Mouse (Mus musculus) olfactory bulb, adult 2 months (tissue): Measurements from ENCODE around the gene Ndufs5. TPM values are rescaled to one million over a fixed set of nuclear protein-coding genes. Genes with fewer than 3 reads are reported as not detected.

Experiments used
- H3K27ac ChIP-seq: fragments of 200-500 bp; 2 replicates; pipeline ENCODE4 v1.5.1; 2012; ENCODE audit warnings: low read depth, low read length; ENCODE audit not compliant: insufficient read depth
- H3K4me1 ChIP-seq: fragments of 200-500 bp; 2 replicates; pipeline ENCODE4 v1.6.1; 2012; ENCODE audit warnings: low read length; ENCODE audit not compliant: control insufficient read depth, insufficient read depth
- H3K4me3 ChIP-seq: fragments of 200-500 bp; 2 replicates; pipeline ENCODE4 v1.5.1; 2012; ENCODE audit warnings: mild to moderate bottlenecking, low read depth, low read length, moderate library complexity; ENCODE audit not compliant: insufficient read depth
- CTCF ChIP-seq: fragments of 200-500 bp; IDR thresholded peaks from 2 replicates; pipeline ENCODE4 v1.5.1; 2012; ENCODE audit warnings: low read depth, mild to moderate bottlenecking, low read length, moderate library complexity; ENCODE audit not compliant: insufficient read depth
- POLR2A ChIP-seq: fragments of 200-500 bp; IDR thresholded peaks from 2 replicates; pipeline ENCODE4 v1.6.1; 2012; ENCODE audit warnings: mild to moderate bottlenecking, low read depth, low read length, moderate library complexity; ENCODE audit not compliant: insufficient read depth
- WGBS: fragments of 180-500 bp; shearing (Covaris S2); methylation state at CpG from one replicate; pipeline ENCODE4 v1.1.7; 2018; 5-methylcytosine and 5-hydroxymethylcytosine counted together
- polyA plus RNA-seq: library from polyadenylated mRNA; stranded (reverse); fragments of >200 nt; gene quantifications from 2 replicates; pipeline ENCODE4 v1.2.4, GENCODE M21; 2012; ENCODE audit warnings: low replicate concordance; ENCODE audit not compliant: missing spikeins, insufficient read depth, insufficient read length

Ndufs5 gene
- polyA plus RNA-seq, 1 experiment = not detected

DNA sequence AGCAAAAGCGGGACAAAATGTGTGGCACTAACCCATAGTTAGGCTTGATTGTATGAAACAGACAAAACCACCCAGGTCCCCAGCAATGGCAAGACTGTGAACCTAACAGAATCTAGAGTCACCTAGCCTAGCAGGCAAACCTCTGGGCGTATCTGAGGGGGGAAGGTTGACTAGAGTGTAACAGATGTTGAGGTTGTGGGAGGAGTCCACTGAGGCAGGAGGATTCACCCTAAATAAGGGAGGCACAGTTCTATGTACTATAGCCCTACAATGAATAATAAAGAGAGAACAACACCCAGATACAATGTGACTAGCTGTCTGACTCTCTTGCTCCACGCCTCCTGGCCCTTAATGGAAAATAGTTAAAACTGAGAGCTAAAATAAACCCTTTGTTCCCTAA lies 25.9 kb downstream of the Ndufs5 start:
- 74% methylated on average over 3 of the region's 3 CpGs for WGBS
- TF ChIP-seq POLR2A (no peak), CTCF (no peak)
- Histone ChIP-seq H3K4me3 (no peak overlapping the region), H3K4me1 (peaks cover 3% of the 10 kb centered on the region; the same call in 1 of the 2 replicates), H3K27ac (no peak overlapping the region)

DNA sequence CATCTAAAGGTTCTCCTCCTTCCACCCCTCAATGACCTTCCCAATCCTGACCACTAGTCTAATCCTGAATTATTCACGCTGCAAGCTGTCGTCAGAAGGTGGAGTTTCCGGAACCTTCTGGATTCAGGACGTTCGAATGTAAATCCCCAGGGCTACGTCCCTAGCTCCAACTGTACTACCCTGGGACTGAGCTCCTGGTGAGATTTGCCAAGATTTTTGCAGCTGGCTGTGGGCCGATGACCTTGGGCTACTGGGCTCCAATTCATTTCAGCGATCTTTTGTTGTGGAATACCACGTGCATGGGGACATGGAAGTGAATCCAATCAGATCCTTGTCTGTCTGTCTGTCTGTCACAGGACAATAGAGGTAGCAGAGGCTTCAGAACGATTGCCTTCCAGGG lies 27.7 kb downstream of the Ndufs5 start:
- H3K4me3 ChIP-seq = no peak overlapping the region
- H3K4me1 ChIP-seq = peaks cover 10% of the 10 kb centered on the region
- WGBS = 82% methylated on average over 10 of the region's 10 CpGs
- TF ChIP-seq CTCF (no peak), POLR2A (no peak)
- H3K27ac ChIP-seq = no peak overlapping the region

DNA sequence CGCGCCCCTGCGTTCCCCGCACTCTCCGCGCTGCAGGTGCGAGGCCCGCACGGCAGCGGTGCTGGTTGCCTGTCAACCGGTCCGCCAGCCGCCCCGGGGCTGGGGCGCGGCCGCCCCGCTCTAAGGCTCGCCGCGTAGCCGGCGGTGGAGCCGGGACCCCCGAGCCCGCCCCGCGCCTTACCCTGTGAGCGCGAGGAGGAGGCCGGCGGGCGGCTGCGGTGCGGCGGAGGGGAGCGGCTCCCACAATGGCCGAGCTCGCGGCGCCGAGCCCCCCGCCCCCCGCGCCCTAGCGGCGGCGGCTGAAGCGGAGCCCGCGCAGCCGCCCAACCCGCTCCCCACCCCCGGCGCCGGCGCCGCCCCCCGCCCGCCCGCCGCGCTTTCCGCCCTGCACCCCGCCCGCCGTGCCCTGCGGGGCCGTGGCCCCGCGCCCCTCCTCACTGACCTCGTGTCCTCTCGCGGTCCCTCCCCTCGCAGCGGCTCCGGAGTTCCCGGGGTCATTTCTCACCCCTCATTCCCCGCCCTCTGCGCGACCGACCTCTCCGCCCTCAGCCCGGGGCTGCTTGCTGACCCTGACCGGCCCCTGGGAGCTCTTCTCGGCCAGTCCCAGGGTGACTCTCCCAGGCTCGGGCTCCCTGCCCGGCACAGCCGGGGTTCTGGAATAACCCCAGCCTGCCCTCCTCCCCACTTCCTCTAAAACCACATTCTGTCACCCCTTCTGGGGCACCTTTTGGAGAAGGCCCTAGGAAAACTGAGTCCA lies 30.8 kb downstream of the Ndufs5 start:
- Histone ChIP-seq H3K4me3 (peak overlapping the region; percentile 87), H3K4me1 (peaks cover 29% of the 10 kb centered on the region), H3K27ac (peak overlapping the region; percentile 92)
- TF ChIP-seq CTCF (no peak), POLR2A (peak; percentile 38; the same call in 1 of the 2 replicates)
- 2% methylated on average over 68 of the region's 89 CpGs for WGBS

DNA sequence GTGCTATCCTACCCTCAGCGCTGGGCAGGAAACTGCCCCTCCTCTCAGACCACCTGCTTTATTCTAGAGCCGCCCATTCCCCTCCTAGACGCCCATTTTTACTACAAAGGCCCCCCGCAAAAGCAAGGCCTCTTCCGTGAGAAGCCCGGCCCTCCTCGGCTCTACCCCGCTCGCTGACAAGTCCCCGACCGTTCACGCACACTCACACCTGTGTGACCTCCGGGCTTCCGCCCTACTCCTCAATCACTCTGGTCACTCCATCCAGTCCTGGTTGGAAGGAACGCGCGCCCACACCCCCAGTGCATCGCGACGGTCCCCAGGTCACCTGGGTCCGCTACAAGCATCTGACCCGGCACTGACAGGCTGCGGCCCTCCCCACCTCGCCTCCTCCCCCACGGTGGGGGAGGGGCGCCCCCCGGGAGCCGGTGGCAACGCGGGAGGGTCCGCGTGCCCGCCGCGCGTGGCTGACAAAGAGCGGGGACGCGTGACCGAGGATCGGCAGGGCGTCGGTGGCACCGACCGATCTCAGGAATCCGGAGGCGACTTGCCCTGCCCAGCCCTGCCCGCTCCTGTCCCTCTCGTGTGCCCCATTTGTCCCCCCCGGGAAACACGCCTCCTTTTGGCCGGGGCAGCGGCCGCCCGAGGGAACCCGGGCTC lies 31.5 kb downstream of the Ndufs5 start:
- Histone ChIP-seq H3K4me3 (peak overlapping the region; percentile 87), H3K27ac (peak overlapping the region; percentile 48), H3K4me1 (peaks cover 32% of the 10 kb centered on the region)
- WGBS = under 1% methylated on average over 56 of the region's 56 CpGs
- no peak for TF ChIP-seq CTCF

DNA sequence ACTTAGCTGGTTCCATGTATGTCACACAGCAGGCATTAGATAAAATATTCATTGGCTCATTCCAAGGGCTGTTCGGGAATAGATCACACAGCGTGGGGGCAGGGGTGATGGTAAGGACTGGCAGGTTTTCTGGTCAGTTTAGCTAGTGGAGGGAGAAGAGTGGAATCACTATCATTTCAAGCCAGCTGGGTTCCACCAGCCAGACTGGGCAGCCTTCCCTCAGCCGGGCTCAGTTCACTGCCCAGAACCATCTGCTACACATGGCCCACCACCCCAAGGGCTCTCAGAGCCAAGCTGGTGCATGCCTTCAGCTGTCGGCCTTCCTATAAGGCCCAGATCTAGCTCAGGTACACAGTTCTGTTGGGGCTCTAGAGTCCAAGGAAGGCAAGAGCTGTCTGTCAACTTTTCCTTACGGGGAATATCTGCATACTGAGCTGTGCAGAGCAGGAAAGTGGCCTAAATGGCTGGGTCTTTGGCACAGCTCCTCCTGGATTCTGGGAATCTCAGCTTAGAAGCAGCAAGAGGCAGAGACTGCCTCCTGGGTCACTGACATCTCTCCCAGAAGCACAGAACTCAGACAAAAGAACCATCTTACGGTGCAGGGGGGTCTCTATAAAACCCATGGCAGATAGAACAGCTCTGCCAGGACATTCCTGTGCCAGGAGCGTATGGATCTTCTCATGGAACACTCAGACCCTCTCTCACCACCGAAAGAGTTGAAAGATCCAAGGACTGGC lies 32.3 kb downstream of the Ndufs5 start:
- TF ChIP-seq POLR2A = no peak
- TF ChIP-seq CTCF = peak; percentile 7; the same call in 1 of the 2 replicates
- H3K4me1 ChIP-seq = peaks cover 38% of the 10 kb centered on the region
- peak overlapping the region; percentile 87 for H3K4me3 ChIP-seq
- H3K27ac ChIP-seq = peak overlapping the region; percentile 48
- 14% methylated on average over 8 of the region's 8 CpGs for WGBS

DNA sequence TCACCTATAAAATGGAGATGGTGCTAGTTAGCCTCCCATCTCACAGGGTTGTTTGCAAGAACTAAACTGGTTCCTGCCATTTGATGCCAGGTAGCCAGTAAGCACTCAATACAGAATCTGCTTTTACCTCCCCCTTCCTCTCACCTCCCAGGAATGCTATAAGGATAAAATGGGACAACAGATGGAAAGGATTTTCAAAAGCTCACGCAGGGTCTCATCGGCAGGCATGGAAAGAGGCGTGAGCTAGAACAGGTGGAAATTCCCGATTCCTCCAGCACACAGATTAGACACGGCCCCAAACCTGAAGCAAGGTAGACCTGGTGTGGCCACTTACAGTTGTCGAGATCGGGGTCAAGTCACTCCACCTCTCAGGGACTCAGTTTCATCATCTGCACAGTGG lies 33.0 kb downstream of the Ndufs5 start:
- Histone ChIP-seq H3K4me1 (peaks cover 42% of the 10 kb centered on the region), H3K4me3 (peak overlapping the region; percentile 87), H3K27ac (peak overlapping the region; percentile 48)
- 50% methylated on average over 7 of the region's 7 CpGs for WGBS
- TF ChIP-seq POLR2A = no peak
- TF ChIP-seq CTCF = no peak

DNA sequence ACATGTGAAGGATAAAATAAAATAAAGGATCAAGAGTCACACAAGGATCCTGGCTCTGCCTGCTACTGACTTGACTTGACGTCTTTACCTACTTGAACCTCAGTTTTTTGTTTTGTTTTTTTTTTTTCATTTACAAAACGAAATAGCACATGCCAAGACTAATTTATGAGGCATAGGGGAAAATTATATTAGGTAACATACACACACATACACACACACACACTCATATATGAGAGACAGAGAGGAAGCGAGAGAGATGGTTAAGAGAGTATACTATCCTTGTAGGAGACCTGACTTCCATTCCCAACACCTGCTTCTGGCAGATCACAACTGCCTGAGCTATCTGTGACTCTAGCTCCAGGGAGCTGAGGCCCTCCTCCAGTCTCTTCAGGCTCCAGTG lies 33.7 kb downstream of the Ndufs5 start, which contains the start of gene Macf1:
TSS of gene Macf1 (minus strand) at position 101 of the 400 bp plus-strand sequence.
- H3K27ac ChIP-seq = peak within 1 kb of the TSS; percentile 48
- TF ChIP-seq POLR2A = no peak
- no peak for TF ChIP-seq CTCF
- peaks cover 45% of the 10 kb centered on the region for H3K4me1 ChIP-seq
- H3K4me3 ChIP-seq = peak within 1 kb of the TSS; percentile 87
- WGBS = 68% methylated on average over 3 of the region's 3 CpGs

DNA sequence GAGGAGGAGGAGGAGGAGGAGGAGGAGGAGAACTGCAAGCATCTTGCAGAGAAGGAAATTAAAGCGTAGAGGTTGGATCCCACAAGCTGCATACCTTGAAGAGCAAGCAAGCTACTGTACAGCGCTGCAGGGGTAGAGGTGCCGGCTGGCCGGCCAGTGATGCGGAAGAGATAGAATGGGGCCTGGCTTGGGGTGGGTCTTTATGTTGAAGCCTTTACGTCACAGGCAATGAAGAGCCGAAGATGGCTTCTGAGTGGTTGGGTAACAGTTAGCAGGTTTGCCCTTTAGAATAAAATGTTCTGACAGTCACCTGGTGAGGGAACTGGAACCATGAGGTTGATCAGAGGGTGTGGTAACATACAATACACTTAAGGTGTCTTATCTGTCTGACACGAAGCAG lies 35.7 kb downstream of the Ndufs5 start:
- peaks cover 46% of the 10 kb centered on the region for H3K4me1 ChIP-seq
- no peak for TF ChIP-seq CTCF
- TF ChIP-seq POLR2A = no peak
- no peak overlapping the region for H3K4me3 ChIP-seq
- H3K27ac ChIP-seq = peak overlapping the region; percentile 83
- WGBS = 53% methylated on average over 8 of the region's 8 CpGs
